Mouse (Mus musculus) left cerebral cortex, adult 8-10 months (tissue): ENCODE measurements around the gene Hif3a. TPM values are rescaled to one million over a fixed set of nuclear protein-coding genes. Genes with fewer than 3 reads are reported as not detected.
A peak's percentile ranks its signal among the peaks of the same experiment; 100 is the strongest.

ENCODE experiments used
- DNase-seq, 2 experiments: peaks; one replicate each; pipeline ENCODE4 v3.0.0; 2022; ENCODE audit warnings: low spot score in 2 of 2
- total RNA-seq, 4 experiments: library from RNA; stranded (reverse); gene quantifications; 2 replicates each; pipeline ENCODE4 v1.2.4; 2022

Gene Hif3a
- total RNA-seq, 4 experiments from 2014 or later = 5.9 to 11.5 (median 8.9) TPM

DNA sequence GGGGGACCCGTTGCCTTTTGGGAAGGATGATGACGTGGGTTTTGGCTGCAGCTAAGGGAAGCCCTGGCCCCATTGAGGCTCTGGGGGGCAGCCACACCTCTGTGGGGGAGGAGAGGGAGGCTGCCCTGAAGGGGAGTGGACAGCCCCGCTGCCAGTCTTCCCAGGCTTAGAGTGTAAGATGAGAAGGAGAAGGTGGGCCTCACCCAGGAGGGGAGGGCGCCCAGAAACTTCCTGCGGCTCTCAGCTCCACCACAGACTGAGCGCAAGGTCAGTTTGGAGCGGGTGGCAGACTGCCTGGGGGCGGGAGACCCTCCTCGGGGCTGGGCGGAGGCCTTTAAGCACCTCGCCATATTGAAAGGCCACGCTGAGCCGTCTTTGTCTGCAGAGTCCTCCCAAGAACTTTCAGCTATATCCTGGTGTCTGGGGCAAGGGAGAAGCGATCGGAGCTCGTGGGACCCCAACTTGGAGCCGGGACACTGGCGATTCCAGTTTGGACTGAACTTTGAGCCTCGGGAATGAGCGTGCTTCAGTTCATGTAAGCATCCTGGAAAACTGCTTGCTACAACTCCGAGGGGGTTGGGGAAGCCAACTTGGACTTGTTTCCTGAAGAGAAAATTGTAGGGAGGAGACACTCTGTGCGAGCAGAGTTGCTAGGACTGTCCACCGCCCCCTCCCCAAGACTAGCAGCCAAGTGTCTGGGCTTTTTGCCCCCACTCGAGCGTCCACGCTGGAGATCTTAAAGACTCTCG lies 68.4 kb downstream of the Hif3a start:
- DNase-seq = no peak

DNA sequence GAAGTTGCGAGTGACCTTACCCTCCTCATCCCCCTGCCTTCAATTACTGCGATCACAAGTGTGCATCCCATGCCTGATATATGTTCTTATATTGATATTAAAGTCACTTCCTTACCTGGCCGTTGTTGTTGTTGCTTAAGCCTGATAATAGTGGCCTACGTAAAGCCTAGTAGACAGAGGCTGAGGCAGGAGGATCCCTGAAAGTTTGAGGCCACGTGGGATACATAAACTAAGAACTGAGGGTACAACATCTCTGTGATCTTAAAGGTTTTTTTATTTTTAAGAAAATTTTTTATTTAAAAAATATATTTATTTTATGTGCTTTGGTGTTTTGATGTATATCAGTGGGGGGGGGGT lies 69.8 kb downstream of the Hif3a start, which contains the start of gene Ccdc8:
Gene Ccdc8 (plus strand): TSS at position 258 of the 357 bp plus-strand sequence.
- DNase-seq = no peak

DNA sequence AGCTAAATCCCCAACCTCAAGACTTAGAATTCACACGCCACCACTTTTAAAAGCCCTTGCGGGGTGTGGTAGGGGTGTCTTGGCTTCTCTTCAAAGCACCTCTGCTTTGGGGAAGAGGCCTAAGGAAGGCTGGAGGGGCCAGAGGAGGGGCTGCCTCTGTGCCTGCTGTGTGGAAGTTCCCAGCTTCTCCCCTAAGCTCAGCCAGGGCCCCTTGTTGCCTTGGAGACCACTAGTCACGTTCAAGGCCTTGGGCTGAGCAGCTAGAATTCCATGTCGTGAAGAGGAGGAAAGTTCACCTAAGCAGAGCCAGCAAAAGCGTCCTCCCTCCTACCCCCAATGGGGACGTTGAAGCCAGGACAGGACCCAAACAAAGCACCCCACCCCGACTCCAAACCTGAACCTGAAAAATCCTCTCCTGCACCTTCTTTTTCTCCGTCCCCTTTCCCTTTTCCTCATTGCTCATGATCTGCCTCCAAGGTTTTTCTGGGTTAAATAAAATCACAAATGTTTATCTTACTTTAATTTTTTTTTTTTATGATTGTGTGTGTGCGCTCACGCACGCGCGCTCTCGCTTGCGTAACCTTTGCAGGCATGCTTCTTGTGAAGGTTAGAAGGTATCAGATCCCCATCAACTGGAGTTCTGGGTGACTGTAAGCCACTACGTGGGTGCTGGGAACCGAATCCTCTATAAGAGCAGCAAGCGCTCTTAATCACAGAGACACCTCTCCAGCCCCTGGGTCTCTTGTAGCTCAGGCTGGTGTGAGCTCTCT lies 70.4 kb downstream of the Hif3a start:
- no peak for DNase-seq

DNA sequence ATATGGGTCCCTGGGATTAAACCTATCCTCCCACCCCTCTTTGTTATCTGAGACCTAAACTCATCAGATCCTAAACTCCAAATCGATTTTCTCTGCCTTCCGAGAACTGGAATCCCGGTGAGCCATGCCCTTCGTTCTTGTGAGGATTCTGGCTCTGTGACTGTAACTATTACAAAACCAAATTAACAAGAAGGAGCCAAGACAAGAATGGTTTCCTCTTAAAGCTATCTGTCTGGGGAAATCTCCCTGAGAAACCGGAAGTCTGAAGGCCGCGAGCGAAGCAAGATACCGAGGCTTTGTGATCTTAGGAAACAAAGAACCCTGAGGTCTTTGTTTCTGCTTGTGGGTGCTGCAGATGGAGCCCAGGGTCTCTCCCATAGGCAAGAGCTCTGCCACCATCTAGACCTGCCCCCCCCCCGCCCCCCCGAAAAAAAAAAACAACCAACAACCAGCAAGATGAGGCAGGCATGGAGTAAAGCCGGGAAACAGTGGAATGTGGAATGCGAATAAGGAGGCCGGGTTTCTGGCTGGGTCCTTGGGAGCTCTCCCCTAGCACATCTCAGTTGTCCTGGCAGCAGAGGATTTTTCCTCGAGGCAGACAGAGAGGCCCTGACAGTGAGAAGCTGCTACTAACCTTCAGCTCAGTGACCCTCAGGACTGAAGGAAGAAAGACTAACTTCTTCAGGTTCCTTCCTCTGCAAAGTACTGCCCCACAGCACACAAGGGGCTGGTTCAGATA lies 72.1 kb downstream of the Hif3a start:
- DNase-seq = no peak

DNA sequence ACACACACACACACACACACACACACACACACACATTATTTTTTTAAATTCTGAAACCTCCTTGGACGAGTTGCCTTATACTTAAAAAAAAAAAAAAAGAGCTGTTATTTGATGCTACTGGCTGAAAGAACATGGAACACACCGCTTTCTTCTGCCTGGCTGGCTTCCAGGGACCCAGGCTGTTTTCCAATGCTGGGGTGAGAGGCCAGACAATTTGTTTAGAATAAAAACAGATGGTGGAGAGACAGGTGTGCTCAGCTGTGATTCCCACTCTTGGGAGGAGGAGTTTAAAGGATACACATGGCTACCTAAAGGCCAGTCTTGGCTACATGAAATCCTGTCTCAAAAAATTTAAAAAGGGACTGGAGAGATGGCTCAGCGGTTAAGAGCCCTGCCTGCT lies 73.8 kb downstream of the Hif3a start:
- no peak for DNase-seq

DNA sequence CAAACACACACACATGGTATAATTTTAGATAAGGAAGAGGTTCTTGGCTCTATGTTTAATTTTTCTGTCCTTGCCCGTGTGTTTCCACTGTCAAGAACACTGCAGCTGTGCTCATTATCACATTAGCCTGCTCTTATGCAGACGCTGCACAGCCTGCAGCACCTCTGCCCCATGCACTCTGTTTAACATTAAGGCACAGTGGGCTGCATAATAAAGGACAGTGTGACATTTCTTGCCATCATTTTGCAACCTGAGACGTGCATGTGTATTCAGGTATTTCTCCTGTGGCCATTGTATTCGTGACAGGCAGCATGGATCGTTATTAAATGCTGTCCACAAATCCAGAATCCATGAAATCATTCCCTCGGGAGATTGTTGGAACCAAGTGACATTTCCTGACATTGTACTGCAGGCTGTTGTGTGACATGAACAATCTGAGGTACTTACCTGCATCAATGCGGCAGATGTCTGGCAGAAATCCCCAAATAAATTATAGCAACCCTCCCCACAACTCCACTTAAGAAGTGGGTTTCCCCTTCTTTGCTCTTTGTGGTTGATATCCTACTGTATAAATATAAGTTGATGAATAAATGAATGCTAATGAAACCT lies 74.6 kb downstream of the Hif3a start:
- DNase-seq = no peak

DNA sequence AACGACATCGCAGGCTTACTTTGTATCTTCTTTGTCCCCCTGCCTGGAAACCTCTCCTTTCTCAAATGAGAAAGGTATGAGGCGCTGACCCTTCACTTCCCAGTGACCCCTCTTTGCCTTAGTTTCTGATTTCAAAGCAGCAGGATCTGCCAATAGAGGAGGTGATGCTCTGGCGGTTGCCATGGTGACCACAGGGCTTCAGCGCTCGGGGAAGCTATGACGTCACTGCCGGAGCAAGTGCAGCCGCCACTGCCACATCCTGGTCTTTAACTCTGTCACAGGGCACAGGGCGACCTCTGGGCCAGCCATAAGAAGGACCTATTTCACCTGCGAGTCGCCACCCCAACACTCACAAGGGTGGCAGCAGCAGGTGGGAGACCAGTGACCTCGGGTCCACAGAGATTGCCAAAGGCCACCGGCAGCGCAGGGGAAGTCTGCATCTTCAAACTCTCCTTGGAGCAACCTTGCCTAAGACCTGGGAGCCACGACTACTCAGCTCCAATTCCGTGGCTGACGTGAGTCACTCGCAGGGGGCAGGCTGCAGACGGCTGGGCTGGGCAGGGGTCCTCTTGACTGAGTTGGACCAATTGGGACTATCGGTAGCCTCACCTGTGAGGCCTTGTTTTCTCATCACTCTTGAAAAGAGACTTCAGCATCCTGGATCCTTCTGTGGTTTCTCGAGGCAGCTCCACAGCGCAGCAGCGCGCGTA lies 79.2 kb downstream of the Hif3a start, which contains the start of gene Gm42372:
Gene Gm42372 (plus strand): TSS at position 228 of the 710 bp plus-strand sequence.
- DNase-seq = peak; percentile 70 to 92

Other genes with a start within 250 kb of the Hif3a start
- 100 to 1,000 TPM; 205 to 269 (median 250) TPM for gene Strn4, start 246.5 kb downstream of the Hif3a start, total RNA-seq
- 10 to 100 TPM; 49.6 to 68.2 (median 56.9) TPM for gene Fkrp, start 245.7 kb downstream of the Hif3a start, total RNA-seq
- gene Prkd2, start 219.5 kb downstream of the Hif3a start, total RNA-seq = 1 to 10 TPM; 4.2 to 6.8 (median 5.5) TPM
- gene Dact3, start 187.1 kb downstream of the Hif3a start, total RNA-seq = 100 to 1,000 TPM; 163 to 169 (median 166) TPM
- gene Gng8, start 170.6 kb downstream of the Hif3a start, total RNA-seq = 1 to 10 TPM; 2.1 to 3.5 (median 3.5) TPM
- gene Ptgir, start 155.9 kb downstream of the Hif3a start, total RNA-seq = under 1 TPM in 3 of 4 experiments, not detected in 1; 0.11 to 0.16 (median 0.13) TPM
- 1,000 to 10,000 TPM; 1,595 to 1,874 (median 1,737) TPM for gene Calm3, start 138.3 kb downstream of the Hif3a start, total RNA-seq
- 100 to 1,000 TPM; 270 to 304 (median 294) TPM for gene Pnmal2, start 117.7 kb downstream of the Hif3a start, total RNA-seq
- gene Pnmal1, start 102.7 kb downstream of the Hif3a start, total RNA-seq = 100 to 1,000 TPM; 101 to 107 (median 104) TPM
- 10 to 100 TPM; 60.8 to 66.8 (median 62.2) TPM for gene Gm42372, start 79.3 kb downstream of the Hif3a start, total RNA-seq
- 1 to 10 TPM; 1.9 to 2.3 (median 2.1) TPM for gene Ccdc8, start 69.7 kb downstream of the Hif3a start, total RNA-seq
- gene Ppp5c, start 34.5 kb downstream of the Hif3a start, total RNA-seq = 100 to 1,000 TPM; 149 to 165 (median 157) TPM
- gene Psg16, start 11.6 kb upstream of the Hif3a start, total RNA-seq = 1 to 10 TPM; 4.4 to 6.5 (median 5.5) TPM
- not detected for gene Ceacam3, start 87.9 kb upstream of the Hif3a start, total RNA-seq
- under 1 TPM in 3 of 4 experiments, not detected in 1; 0.06 to 0.11 (median 0.09) TPM for gene Psg29, start 141.1 kb upstream of the Hif3a start, total RNA-seq